Mouse (Mus musculus): ENCODE measurements around the gene Olfr354.

The Olfr354 gene

GRCm38 (mm10) chr2:36905380-36905779 lies at the start of gene Olfr354:
Gene Olfr354 (plus strand): TSS chr2:36905680.
- DNase-seq (ENCODE audit: low spot score): no peak

DNA sequence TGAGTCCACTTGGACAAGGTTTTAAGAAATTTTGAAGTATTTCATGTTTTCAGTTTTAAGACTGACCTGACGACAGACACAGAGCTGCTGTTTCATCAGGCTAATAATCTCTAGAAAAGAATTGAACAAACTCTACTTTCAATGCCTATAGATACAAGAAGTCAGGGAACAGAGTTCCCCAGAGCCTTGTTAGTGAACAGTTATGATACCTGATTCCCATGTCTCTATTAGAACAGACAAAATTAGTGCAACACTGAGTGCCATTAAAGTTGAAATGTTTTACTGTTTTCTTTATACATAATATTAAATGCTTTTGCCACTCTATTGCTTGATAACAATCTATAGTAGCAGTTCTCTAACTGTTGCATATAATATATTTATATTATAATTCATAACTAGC lies 42.9 kb upstream of the Olfr354 start, which contains the start of gene Olfr351:
Olfr351 (minus strand) TSS at position 101 of the 400 bp plus-strand sequence.
- DNase-seq (ENCODE audit: low spot score): no peak

GRCm38 (mm10) chr2:36868160-36868559 lies 37.3 kb upstream of the Olfr354 start, which contains the start of gene Olfr352:
Gene Olfr352 (plus strand): TSS chr2:36868460.
- DNase-seq (ENCODE audit: low spot score): no peak

DNA sequence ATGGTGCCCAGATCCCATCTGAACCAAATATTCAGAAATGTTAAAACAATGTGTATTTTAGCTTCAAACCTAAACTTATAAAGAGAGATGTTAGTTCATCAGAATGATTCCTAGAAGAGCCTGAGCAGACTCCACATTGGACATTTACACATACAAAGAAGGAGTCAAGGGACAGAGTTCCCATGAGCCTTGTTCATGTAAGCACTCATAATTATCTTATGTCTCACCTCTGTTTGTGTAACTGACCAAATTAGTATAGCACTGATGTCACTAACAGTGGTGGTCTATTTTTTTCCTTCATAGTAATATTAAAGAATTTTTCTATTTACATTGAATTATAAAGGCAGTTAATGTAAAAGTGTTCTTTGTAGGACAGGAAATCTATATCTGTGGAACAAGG lies 12.6 kb upstream of the Olfr354 start, which contains the start of gene Olfr353:
Olfr353 (minus strand) TSS at position 101 of the 400 bp plus-strand sequence.
- no peak for DNase-seq (ENCODE audit: low spot score)

- no peak for DNase-seq (ENCODE audit: low spot score)
Observed at GRCm38 (mm10) chr2:36897114-36897513, 8.4 kb upstream of the Olfr354 start.

GRCm38 (mm10) chr2:36928797-36929196 lies 23.3 kb downstream of the Olfr354 start, which contains the start of gene Olfr355:
Gene Olfr355 (minus strand): TSS chr2:36928897.
- no peak for DNase-seq (ENCODE audit: low spot score)

GRCm38 (mm10) chr2:36936821-36937220 lies 31.3 kb downstream of the Olfr354 start, which contains the start of gene Olfr356:
Gene Olfr356 (plus strand): TSS chr2:36937121.
- no peak for DNase-seq (ENCODE audit: low spot score)
